Mouse (Mus musculus): ENCODE measurements around the gene Exog. TPM values are rescaled to one million over a fixed set of nuclear protein-coding genes. Genes with fewer than 3 reads are reported as not detected.

Exog gene
- 1.7 and 2.2 TPM in 2 replicates for polyA plus RNA-seq (2012; rRNA removed)

GRCm38 (mm10) chr9:119444738-119445429 lies at the start of gene Exog:
Gene Exog, plus strand, starts transcription at chr9:119444943.
- Histone ChIP-seq H3K27ac (ENCODE audit: insufficient read depth, low read depth, low read length) (no peak within 1 kb of the TSS), H3K36me3 (ENCODE audit: control insufficient read depth, insufficient read depth, low read length) (no peaks in the 10 kb centered on the region), H3K27me3 (replicated peaks; ENCODE audit: control insufficient read depth, insufficient read depth, low read length) (no peaks in the 10 kb centered on the region), H3K4me3 (ENCODE audit: insufficient read depth, low read depth, low read length) (peak within 1 kb of the TSS; percentile 86), H3K4me1 (ENCODE audit: control insufficient read depth, insufficient read depth, low read length) (peaks cover 3% of the 10 kb centered on the region; the same call in 1 of the 2 replicates)
- peak; percentile 98 for DNase-seq
- TF ChIP-seq POLR2A (IDR thresholded peaks at IDR 0.05; ENCODE audit: low read depth, low read length) (no peak), CTCF (conservative IDR thresholded peaks at IDR 0.05; ENCODE audit: insufficient read depth, insufficient read length, low read depth, low read length) (peak; percentile 70)
- under 1% methylated on average over 52 of the region's 52 CpGs for WGBS

GRCm38 (mm10) chr9:119401351-119401750 lies 43.4 kb upstream of the Exog start:
- H3K27ac ChIP-seq (ENCODE audit: insufficient read depth, low read depth, low read length) = peak overlapping the region; percentile 2; the same call in 1 of the 2 replicates
- WGBS = 0% methylated on average over 7 of the region's 7 CpGs

GRCm38 (mm10) chr9:119401801-119402214 lies 42.9 kb upstream of the Exog start, which contains the start of gene Acvr2b:
Gene Acvr2b, plus strand, starts transcription at chr9:119402118.
- H3K4me3 ChIP-seq (ENCODE audit: insufficient read depth, low read depth, low read length) = peak within 1 kb of the TSS; percentile 93
- TF ChIP-seq CTCF (conservative IDR thresholded peaks at IDR 0.05; ENCODE audit: insufficient read depth, insufficient read length, low read depth, low read length) (peak; percentile 32; the same call in 1 of the 2 replicates), POLR2A (IDR thresholded peaks at IDR 0.05; ENCODE audit: low read depth, low read length) (no peak)
- H3K36me3 ChIP-seq (ENCODE audit: control insufficient read depth, insufficient read depth, low read length) = no peaks in the 10 kb centered on the region
- WGBS = 2% methylated on average over 29 of the region's 32 CpGs
- DNase-seq = peak; percentile 98
- H3K27ac ChIP-seq (ENCODE audit: insufficient read depth, low read depth, low read length) = peak within 1 kb of the TSS; percentile 94
- H3K27me3 ChIP-seq (replicated peaks; ENCODE audit: control insufficient read depth, insufficient read depth, low read length) = no peaks in the 10 kb centered on the region
- peaks cover 9% of the 10 kb centered on the region for H3K4me1 ChIP-seq (ENCODE audit: control insufficient read depth, insufficient read depth, low read length)

More at GRCm38 (mm10) chr9:119401351-119401750, 43.4 kb upstream of the Exog start:
- TF ChIP-seq CTCF (conservative IDR thresholded peaks at IDR 0.05; ENCODE audit: insufficient read depth, insufficient read length, low read depth, low read length) (no peak), POLR2A (IDR thresholded peaks at IDR 0.05; ENCODE audit: low read depth, low read length) (no peak)
- Histone ChIP-seq H3K27me3 (replicated peaks; ENCODE audit: control insufficient read depth, insufficient read depth, low read length) (no peaks in the 10 kb centered on the region), H3K36me3 (ENCODE audit: control insufficient read depth, insufficient read depth, low read length) (no peaks in the 10 kb centered on the region), H3K4me3 (ENCODE audit: insufficient read depth, low read depth, low read length) (peak overlapping the region; percentile 61), H3K4me1 (ENCODE audit: control insufficient read depth, insufficient read depth, low read length) (peaks cover 9% of the 10 kb centered on the region)
- DNase-seq = no peak

- peak overlapping the region; percentile 94 for H3K27ac ChIP-seq (ENCODE audit: insufficient read depth, low read depth, low read length)
- H3K4me1 ChIP-seq (ENCODE audit: control insufficient read depth, insufficient read depth, low read length) = peaks cover 13% of the 10 kb centered on the region
- no peaks in the 10 kb centered on the region for H3K27me3 ChIP-seq (replicated peaks; ENCODE audit: control insufficient read depth, insufficient read depth, low read length)
- H3K36me3 ChIP-seq (ENCODE audit: control insufficient read depth, insufficient read depth, low read length) = no peaks in the 10 kb centered on the region
- H3K4me3 ChIP-seq (ENCODE audit: insufficient read depth, low read depth, low read length) = peak overlapping the region; percentile 93
- under 1% methylated on average over 121 of the region's 127 CpGs for WGBS
- TF ChIP-seq CTCF (conservative IDR thresholded peaks at IDR 0.05; ENCODE audit: insufficient read depth, insufficient read length, low read depth, low read length) = no peak
- no peak for TF ChIP-seq POLR2A (IDR thresholded peaks at IDR 0.05; ENCODE audit: low read depth, low read length)
- peak; percentile 54 for DNase-seq
These were observed 42.2 kb upstream of the Exog start for GRCm38 (mm10) chr9:119402253-119403235.

GRCm38 (mm10) chr9:119403236-119403641 lies 41.5 kb upstream of the Exog start:
- H3K36me3 ChIP-seq (ENCODE audit: control insufficient read depth, insufficient read depth, low read length) = no peaks in the 10 kb centered on the region
- H3K4me1 ChIP-seq (ENCODE audit: control insufficient read depth, insufficient read depth, low read length) = peaks cover 15% of the 10 kb centered on the region
- TF ChIP-seq CTCF (conservative IDR thresholded peaks at IDR 0.05; ENCODE audit: insufficient read depth, insufficient read length, low read depth, low read length) (no peak), POLR2A (IDR thresholded peaks at IDR 0.05; ENCODE audit: low read depth, low read length) (no peak)
- under 1% methylated on average over 26 of the region's 26 CpGs for WGBS
- no peak overlapping the region for H3K27ac ChIP-seq (ENCODE audit: insufficient read depth, low read depth, low read length)
- H3K4me3 ChIP-seq (ENCODE audit: insufficient read depth, low read depth, low read length) = peak overlapping the region; percentile 93
- H3K27me3 ChIP-seq (replicated peaks; ENCODE audit: control insufficient read depth, insufficient read depth, low read length) = no peaks in the 10 kb centered on the region
- DNase-seq = peak; percentile 59

- TF ChIP-seq POLR2A (IDR thresholded peaks at IDR 0.05; ENCODE audit: low read depth, low read length) = no peak
- no peak for TF ChIP-seq CTCF (conservative IDR thresholded peaks at IDR 0.05; ENCODE audit: insufficient read depth, insufficient read length, low read depth, low read length)
- no peaks in the 10 kb centered on the region for H3K27me3 ChIP-seq (replicated peaks; ENCODE audit: control insufficient read depth, insufficient read depth, low read length)
- H3K4me1 ChIP-seq (ENCODE audit: control insufficient read depth, insufficient read depth, low read length) = peaks cover 21% of the 10 kb centered on the region
- H3K27ac ChIP-seq (ENCODE audit: insufficient read depth, low read depth, low read length) = no peak overlapping the region
- H3K36me3 ChIP-seq (ENCODE audit: control insufficient read depth, insufficient read depth, low read length) = no peaks in the 10 kb centered on the region
- no peak overlapping the region for H3K4me3 ChIP-seq (ENCODE audit: insufficient read depth, low read depth, low read length)
- 87% methylated on average over 5 of the region's 5 CpGs for WGBS
- no peak for DNase-seq
These were observed 40.7 kb upstream of the Exog start for GRCm38 (mm10) chr9:119404090-119404489.
